Mouse (Mus musculus): ENCODE results near the gene Hpf1.
A peak's percentile ranks its signal among the peaks of the same experiment; 100 is the strongest.

Gene Hpf1

DNA sequence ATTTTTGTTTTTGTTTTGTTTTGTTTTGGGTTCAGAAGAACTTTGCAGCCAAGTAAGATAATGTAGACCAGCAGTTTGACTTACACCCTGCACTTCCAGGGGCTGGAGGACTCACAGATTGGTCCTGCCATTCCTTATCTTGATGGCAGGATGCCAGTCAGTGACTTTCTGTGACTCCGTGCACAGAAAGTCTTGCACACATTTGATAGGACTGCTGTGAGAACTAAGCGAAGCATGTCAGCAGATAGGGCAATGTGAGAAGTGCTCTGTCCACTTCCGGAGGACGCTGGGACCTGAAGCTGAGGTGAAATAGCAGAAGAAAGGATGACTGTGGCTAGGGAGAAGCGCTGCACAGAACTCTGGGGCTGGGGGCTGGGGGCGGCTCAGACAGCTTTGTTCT lies 5.7 kb downstream of the Hpf1 start:
- DNase-seq (ENCODE audit: low read depth) = no peak

DNA sequence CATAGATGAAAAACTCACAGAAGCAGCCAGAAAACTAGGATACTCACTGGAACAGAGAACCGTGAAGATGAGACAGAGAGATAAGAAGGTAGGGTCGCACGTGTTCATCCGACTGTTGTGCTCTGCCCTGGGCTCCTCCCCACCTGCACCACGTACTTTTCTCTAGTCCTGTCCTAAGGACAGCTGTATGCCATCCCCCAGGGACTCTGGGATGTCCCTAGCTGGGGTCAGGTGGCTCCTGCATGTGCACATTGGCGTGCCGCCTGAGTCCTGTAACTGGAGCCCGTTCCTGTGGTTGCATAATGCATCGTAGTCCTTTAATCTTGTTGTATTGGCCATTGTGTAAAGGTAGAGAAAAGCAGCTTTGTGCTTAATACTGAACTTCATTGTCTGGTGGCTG lies 9.9 kb downstream of the Hpf1 start:
- DNase-seq (ENCODE audit: low read depth) = no peak

DNA sequence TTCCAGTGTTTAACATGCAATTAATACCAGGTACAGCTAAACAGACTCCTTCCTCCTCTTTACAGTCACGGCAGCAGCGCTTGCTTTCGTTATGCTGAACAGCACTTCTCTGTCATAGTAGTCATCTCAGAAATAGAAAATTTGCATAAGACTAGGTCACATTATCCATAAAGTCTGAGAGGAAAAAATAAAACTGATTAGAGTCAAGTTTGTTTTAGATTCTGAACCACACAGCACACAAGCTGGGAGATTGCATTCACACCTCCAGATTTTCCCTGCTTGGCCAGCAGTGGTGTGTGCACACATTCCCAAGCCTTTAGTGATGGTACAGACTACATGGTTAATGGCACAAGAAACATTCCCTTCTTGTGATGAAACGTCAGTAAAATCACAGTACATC lies 21.9 kb downstream of the Hpf1 start:
- no peak for DNase-seq (ENCODE audit: low read depth)

- DNase-seq (ENCODE audit: low read depth) = no peak
Observed at GRCm38 (mm10) chr8:60912554-60912953, 22.3 kb downstream of the Hpf1 start.

GRCm38 (mm10) chr8:60919069-60919468 lies 28.9 kb downstream of the Hpf1 start:
- DNase-seq (ENCODE audit: low read depth) = no peak

GRCm38 (mm10) chr8:60920176-60920575 lies 30.0 kb downstream of the Hpf1 start:
- no peak for DNase-seq (ENCODE audit: low read depth)

DNA sequence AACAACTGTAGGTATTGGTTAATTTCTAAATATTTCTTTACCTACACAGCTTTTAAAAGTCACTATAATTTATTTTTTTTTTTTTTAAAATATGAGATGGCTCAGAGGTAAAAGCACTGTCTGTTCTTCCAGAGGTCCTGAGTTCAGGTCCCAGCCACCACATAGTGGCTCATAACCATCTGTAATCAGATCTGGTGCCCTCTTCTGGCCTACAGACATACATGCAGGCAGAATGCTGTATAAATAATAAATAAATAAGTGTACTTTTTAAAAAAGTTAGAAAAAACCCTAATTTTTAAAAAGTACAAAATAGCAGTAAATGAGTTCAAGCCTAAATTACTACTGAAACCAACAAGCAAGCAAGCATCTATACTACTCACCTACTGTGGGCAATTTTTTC lies 43.4 kb downstream of the Hpf1 start:
- DNase-seq (ENCODE audit: low read depth) = no peak

- no peak for DNase-seq (ENCODE audit: low read depth)
Observed at GRCm38 (mm10) chr8:60938717-60939424, 48.7 kb downstream of the Hpf1 start.

DNA sequence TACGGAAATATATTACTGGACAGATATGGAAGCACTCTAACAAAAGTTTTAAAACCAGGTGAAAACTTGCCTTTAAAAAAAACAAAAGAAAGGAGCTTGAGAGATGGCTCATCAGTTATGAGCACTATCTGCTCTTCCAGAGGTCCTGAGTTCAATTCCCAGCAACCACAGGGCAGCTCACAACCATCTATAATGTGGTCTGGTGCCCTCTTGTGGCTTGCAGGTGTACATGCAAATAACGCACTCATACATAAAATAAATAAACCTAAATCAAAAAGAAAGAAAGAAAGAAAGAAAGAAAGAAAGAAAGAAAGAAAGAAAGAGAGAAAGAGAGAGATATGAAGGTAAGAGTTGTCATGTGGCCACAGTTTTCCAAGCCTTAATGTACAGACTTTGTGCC lies 52.6 kb downstream of the Hpf1 start:
- peak; percentile 37 for DNase-seq (ENCODE audit: low read depth)

GRCm38 (mm10) chr8:60947503-60947902 lies 57.3 kb downstream of the Hpf1 start:
- no peak for DNase-seq (ENCODE audit: low read depth)

DNA sequence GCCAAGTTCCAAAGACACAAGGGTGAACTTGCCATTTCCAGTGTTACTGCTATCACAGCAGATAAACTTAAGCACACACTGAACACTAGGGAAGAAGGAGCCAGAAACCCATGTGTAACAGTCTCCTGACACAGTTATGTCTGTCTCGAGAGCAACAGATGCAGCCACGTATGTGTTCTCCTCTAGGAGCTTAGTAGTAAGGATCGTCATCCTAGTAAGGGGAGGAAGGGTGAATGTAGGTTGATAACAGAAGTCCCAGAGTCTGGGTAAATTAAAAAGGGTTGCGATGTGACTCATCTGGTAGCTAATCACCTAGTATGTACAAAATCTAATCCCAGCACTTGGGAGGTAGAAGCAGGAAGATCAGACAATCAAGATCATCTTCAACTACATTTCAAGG lies 59.6 kb downstream of the Hpf1 start:
- no peak for DNase-seq (ENCODE audit: low read depth)

DNA sequence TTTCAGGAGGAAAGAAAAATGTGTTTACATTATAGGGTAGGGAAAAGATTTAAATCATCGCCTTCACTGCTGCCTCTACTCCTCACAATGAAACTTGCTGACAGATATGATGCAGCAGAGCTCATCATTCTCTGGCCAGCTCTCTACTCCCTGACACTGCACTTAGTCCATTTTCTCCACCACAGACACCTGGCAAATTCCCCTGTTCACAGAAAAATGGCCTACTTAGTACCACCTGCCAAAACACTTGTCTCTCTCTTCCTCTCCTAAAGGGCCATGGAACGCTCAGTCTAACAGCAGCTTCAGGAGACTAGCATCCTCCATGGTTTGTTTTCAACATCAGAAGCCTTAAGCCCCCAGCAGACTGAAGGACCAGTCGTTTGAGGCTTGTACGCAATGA lies 61.1 kb downstream of the Hpf1 start:
- DNase-seq (ENCODE audit: low read depth) = no peak

DNA sequence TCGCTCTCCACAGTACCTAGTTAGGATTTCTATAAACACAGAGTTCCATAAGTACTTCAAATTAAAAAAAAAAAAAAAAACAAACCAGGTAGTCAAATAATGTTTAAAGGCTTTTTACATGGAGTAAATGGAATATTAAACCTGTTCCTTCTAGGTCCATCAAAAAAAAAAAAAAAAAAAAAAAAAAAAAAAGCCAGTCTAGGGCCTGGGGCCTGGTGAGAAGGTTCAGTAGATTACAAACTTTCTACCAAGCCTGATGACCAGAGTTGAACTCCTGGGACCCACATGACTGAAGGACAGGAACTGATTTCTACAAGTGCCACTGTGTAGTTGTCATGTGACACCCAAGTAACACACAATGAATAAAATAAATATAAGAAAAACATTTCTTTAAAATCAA lies 61.5 kb downstream of the Hpf1 start:
- no peak for DNase-seq (ENCODE audit: low read depth)

GRCm38 (mm10) chr8:60952803-60953202 lies 62.6 kb downstream of the Hpf1 start:
- no peak for DNase-seq (ENCODE audit: low read depth)

GRCm38 (mm10) chr8:60954281-60955014 lies 64.2 kb downstream of the Hpf1 start:
- peak; percentile 16 for DNase-seq (ENCODE audit: low read depth)

GRCm38 (mm10) chr8:60956847-60957246 lies 66.6 kb downstream of the Hpf1 start:
- no peak for DNase-seq (ENCODE audit: low read depth)
